Mouse (Mus musculus): ENCODE results near the gene 9230112D13Rik.

GRCm38 (mm10) chr14:34493682-34494081 lies 28.9 kb downstream of the 9230112D13Rik start:
- no peak for TF ChIP-seq CTCF (IDR thresholded peaks at IDR 0.05; ENCODE audit: control insufficient read depth, insufficient read depth, low read length)
- TF ChIP-seq POLR2A (IDR thresholded peaks at IDR 0.05; ENCODE audit: borderline replicate concordance, control insufficient read depth, low read depth, low read length): no peak

All from bone marrow, adult 2 months (tissue).